Comparison of ENCODE assay signal across 14 mouse cellular contexts in genomic region chr2:158116653-158117052, GRCm38 (mm10). TPM values are rescaled to one million over a fixed set of nuclear protein-coding genes. Genes with fewer than 3 reads are reported as not detected.
DNase-seq lines count a peak whose midpoint lies in the region; ATAC-seq and TF ChIP-seq lines count a peak whose summit lies in the region.
"Had no signal": no experiment of that assay in that cellular context is flagged by ENCODE, and none has a peak within 500 bp of the region (broad histone marks: within the 10 kb centered on the region; RNA-seq: fewer than 3 reads in every experiment).

No protein-coding gene starts in this region.

- H3K4me1 ChIP-seq in heart, embryonic 16.5 days (ENCODE audit: control insufficient read depth, insufficient read depth, low read length) = peaks cover 38% of the 10 kb centered on the region
- peaks cover 32% of the 10 kb centered on the region for H3K4me1 ChIP-seq in lung, embryonic 14.5 days (ENCODE audit: insufficient read depth)
- H3K4me1 ChIP-seq in liver, embryonic 15.5 days (replicated peaks) = peaks cover 85% of the 10 kb centered on the region

- H3K27ac ChIP-seq in heart, embryonic 16.5 days (ENCODE audit: low read length) = 0 out of 2 replicates have a peak overlapping the region, but pooled peaks have one; percentile 17
- H3K27ac ChIP-seq in lung, embryonic 14.5 days (ENCODE audit: low read depth) = peak overlapping the region; percentile 70; the same call in 1 of the 2 replicates
- peak overlapping the region; percentile 42 for H3K27ac ChIP-seq in liver, embryonic 15.5 days (replicated peaks)
- H3K27ac ChIP-seq: hindbrain, embryonic 15.5 days; midbrain, embryonic 12.5 days had no signal

- WGBS in heart, embryonic 16.5 days = 18% methylated on average over 6 of the region's 6 CpGs
- WGBS in lung, embryonic 14.5 days = 31% methylated on average over 6 of the region's 6 CpGs
- WGBS in liver, embryonic 15.5 days (ENCODE audit: insufficient replicate concordance) = 10% methylated on average over 6 of the region's 6 CpGs

- no peaks in the 10 kb centered on the region for H3K9me3 ChIP-seq in heart, embryonic 16.5 days (replicated peaks; ENCODE audit: control insufficient read depth, low read length)
- no peaks in the 10 kb centered on the region for H3K9me3 ChIP-seq in lung, embryonic 14.5 days (ENCODE audit: low read depth, low read length)
- no peaks in the 10 kb centered on the region for H3K9me3 ChIP-seq in liver, embryonic 15.5 days (replicated peaks)
- H3K9me3 ChIP-seq: hindbrain, embryonic 15.5 days; midbrain, embryonic 12.5 days had no signal

- ATAC-seq in heart, embryonic 16.5 days (replicated peaks; ENCODE audit: extremely low read depth, insufficient read depth, low FRiP score) = no peak
- ATAC-seq in lung, embryonic 14.5 days (ENCODE audit: insufficient read depth) = 0 out of 2 replicates have a peak, but pooled peaks have one; percentile 8
- peak; percentile 18; the same call in 1 of the 2 replicates for ATAC-seq in granulocyte monocyte progenitor cell, adult 5-6 weeks (replicated peaks; ENCODE audit: poor library complexity, severe bottlenecking)
- ATAC-seq in liver, embryonic 15.5 days (ENCODE audit: insufficient read depth) = no peak
- ATAC-seq: forebrain, embryonic 14.5 days had no signal

- no peak for DNase-seq in heart, postnatal 10 days
- peak; percentile 16 for DNase-seq in lung, embryonic 14.5 days
- DNase-seq in lung, adult 18-20 months = no peak
- no peak for DNase-seq in retina, embryonic 14.5 days (ENCODE audit: low spot score)
- DNase-seq: cerebellum, adult 9-11 months; embryo, embryonic 11 days; kidney, postnatal 10 days had no signal

- peak overlapping the region; percentile 27; the same call in 1 of the 2 replicates for H3K9ac ChIP-seq in heart, embryonic 16.5 days (ENCODE audit: low read length)
- no peak overlapping the region for H3K9ac ChIP-seq in lung, embryonic 14.5 days
- H3K9ac ChIP-seq in liver, embryonic 15.5 days = no peak overlapping the region
- H3K9ac ChIP-seq: hindbrain, embryonic 15.5 days; midbrain, embryonic 12.5 days had no signal

- intact Hi-C loops in heart, postnatal 10 days (cut with DNase I) = no loop called here

- H3K36me3 ChIP-seq in heart, embryonic 16.5 days (ENCODE audit: control insufficient read depth, insufficient read depth) = peaks cover 35% of the 10 kb centered on the region
- H3K36me3 ChIP-seq in lung, embryonic 14.5 days (ENCODE audit: insufficient read depth) = peaks cover 26% of the 10 kb centered on the region
- peaks cover 57% of the 10 kb centered on the region for H3K36me3 ChIP-seq in liver, embryonic 15.5 days (replicated peaks)
- H3K36me3 ChIP-seq: hindbrain, embryonic 15.5 days; midbrain, embryonic 12.5 days had no signal

- H3K4me3 ChIP-seq in heart, embryonic 16.5 days (ENCODE audit: low read length) = no peak overlapping the region
- no peak overlapping the region for H3K4me3 ChIP-seq in lung, embryonic 14.5 days (ENCODE audit: low read depth, low read length)
- H3K4me3 ChIP-seq in liver, embryonic 15.5 days (replicated peaks) = no peak overlapping the region
- H3K4me3 ChIP-seq: hindbrain, embryonic 15.5 days; midbrain, embryonic 12.5 days; myocyte had no signal

- no peaks in the 10 kb centered on the region for H3K27me3 ChIP-seq in heart, embryonic 16.5 days (ENCODE audit: control insufficient read depth, insufficient read depth, low read length)
- H3K27me3 ChIP-seq in lung, embryonic 14.5 days (ENCODE audit: insufficient read depth, low read length) = no peaks in the 10 kb centered on the region
- H3K27me3 ChIP-seq in liver, embryonic 15.5 days = no peaks in the 10 kb centered on the region
- H3K27me3 ChIP-seq: hindbrain, embryonic 15.5 days; midbrain, embryonic 12.5 days had no signal

- no peak for TF ChIP-seq CTCF in lung, embryonic 14.5 days (IDR thresholded peaks at IDR 0.05; ENCODE audit: low read depth)

- H3K4me2 ChIP-seq in heart, embryonic 16.5 days (ENCODE audit: low read depth, low read length) = no peak overlapping the region
- no peak overlapping the region for H3K4me2 ChIP-seq in lung, embryonic 14.5 days
- no peak overlapping the region for H3K4me2 ChIP-seq in liver, embryonic 15.5 days
- H3K4me2 ChIP-seq: hindbrain, embryonic 15.5 days; midbrain, embryonic 12.5 days had no signal

RNA-seq across cellular contexts. Expression of gene Tgm2, which starts 29.6 kb away (rescaled TPM):
- polyA plus RNA-seq in heart, embryonic 16.5 days (2015; fragmentation: Nextera tagmentation; extraction: Ambion mirVana) = 226 and 256 TPM in 2 replicates
- 100 to 1,000 TPM; 162 to 208 TPM for total RNA-seq in heart, postnatal 10 days (2021)
- polyA plus RNA-seq in lung, embryonic 14.5 days (2014; fragmentation: Nextera tagmentation; extraction: Ambion mirVana) = 40.8 and 41.7 TPM in 2 replicates
- not detected in 2 replicates for total RNA-seq in granulocyte monocyte progenitor cell, adult 5-6 weeks (2014; fragmentation: Nextera tagmentation)
- 0.04 and 0.21 TPM in 2 replicates for total RNA-seq in granulocyte monocyte progenitor cell, adult 5-6 weeks (2017)
- 67.7 and 77.8 TPM in 2 replicates for polyA plus RNA-seq in liver, embryonic 15.5 days (2015; fragmentation: Nextera tagmentation; extraction: Ambion mirVana)

Comparison
In these comparisons a context has a peak if more than half of its experiments do, and no peak if none do; other contexts are left out.
1. ATAC-seq: peak in lung, embryonic 14.5 days (single experiment) and granulocyte monocyte progenitor cell, adult 5-6 weeks (single experiment); none in heart, embryonic 16.5 days (single experiment) and liver, embryonic 15.5 days (single experiment).
2. H3K27ac ChIP-seq: peak in every context shown above with its lines; median percentile 70 in lung, embryonic 14.5 days; 42 in liver, embryonic 15.5 days; 17 in heart, embryonic 16.5 days.